Mouse (Mus musculus) myocyte (in vitro differentiated cells): ENCODE results near the gene Prss12. TPM values are rescaled to one million over a fixed set of nuclear protein-coding genes. Genes with fewer than 3 reads are reported as not detected.
A peak's percentile ranks its signal among the peaks of the same experiment; 100 is the strongest.

ENCODE experiments used
- H3K27me3 ChIP-seq: one replicate; pipeline ENCODE4 v1.6.1; 2011; ENCODE audit not compliant: control insufficient read depth, insufficient read depth, insufficient read length
- H3K36me3 ChIP-seq: one replicate; pipeline ENCODE4 v1.6.1; 2011; ENCODE audit not compliant: control insufficient read depth, insufficient read depth
- H3K4me2 ChIP-seq: one replicate; pipeline ENCODE4 v1.6.1; 2011; ENCODE audit warnings: low read depth, control low read depth
- H3K4me3 ChIP-seq: one replicate; pipeline ENCODE4 v1.5.1; 2011; ENCODE audit warnings: mild to moderate bottlenecking, control low read depth, moderate library complexity
- H3K79me2 ChIP-seq: one replicate; pipeline ENCODE4 v1.6.1; 2011; ENCODE audit not compliant: control insufficient read depth, insufficient read depth
- H3ac ChIP-seq: one replicate; pipeline ENCODE4 v1.6.1; 2011; ENCODE audit not compliant: control insufficient read depth, insufficient read length
- CEBPB ChIP-seq: IDR thresholded peaks from 2 replicates; pipeline ENCODE4 v1.6.1; 2011; ENCODE audit warnings: mild to moderate bottlenecking, moderate library complexity; ENCODE audit not compliant: poor library complexity, insufficient read depth, severe bottlenecking
- E2F4 ChIP-seq: IDR thresholded peaks from one replicate; pipeline ENCODE4 v1.6.1; 2011; ENCODE audit warnings: mild to moderate bottlenecking, control low read depth, moderate library complexity; ENCODE audit not compliant: insufficient read depth
- MAX ChIP-seq: IDR thresholded peaks from one replicate; pipeline ENCODE4 v1.6.1; 2011; ENCODE audit warnings: low read depth, mild to moderate bottlenecking, control low read depth
- MYOD1 ChIP-seq, 3 experiments: IDR thresholded peaks; one replicate each; pipeline ENCODE4 v1.6.1; 2011; ENCODE audit warnings: control low read depth in 2 of 3, low read depth in 2 of 3, mild to moderate bottlenecking in 2 of 3, moderate library complexity in 1 of 3; ENCODE audit not compliant: insufficient read length in 2 of 3, control insufficient read depth in 1 of 3
- MYOG ChIP-seq, 3 experiments: IDR thresholded peaks; one replicate each; pipeline ENCODE4 v1.6.1; 2011; ENCODE audit warnings: control low read depth in 2 of 3, low read depth in 2 of 3, mild to moderate bottlenecking in 2 of 3; ENCODE audit not compliant: insufficient read length in 2 of 3, control insufficient read depth in 1 of 3, insufficient read depth in 1 of 3
- POLR2A ChIP-seq: IDR thresholded peaks from one replicate; pipeline ENCODE4 v1.6.1; 2011; ENCODE audit warnings: low read depth, mild to moderate bottlenecking, control low read depth, moderate library complexity; ENCODE audit not compliant: insufficient read length
- POLR2AphosphoS2 ChIP-seq: IDR thresholded peaks from one replicate; pipeline ENCODE4 v1.6.1; 2011; ENCODE audit warnings: low read depth, control low read depth; ENCODE audit not compliant: insufficient read length
- REST ChIP-seq: IDR thresholded peaks from one replicate; pipeline ENCODE4 v1.6.1; 2011; ENCODE audit warnings: mild to moderate bottlenecking, control low read depth, moderate library complexity; ENCODE audit not compliant: insufficient read depth, insufficient read length
- SRF ChIP-seq: IDR thresholded peaks from one replicate; pipeline ENCODE4 v1.6.1; 2011; ENCODE audit warnings: low read depth; ENCODE audit not compliant: control insufficient read depth, insufficient read length
- TCF12 ChIP-seq: IDR thresholded peaks from one replicate; pipeline ENCODE4 v1.6.1; 2011; ENCODE audit warnings: mild to moderate bottlenecking, control low read depth; ENCODE audit not compliant: poor library complexity, insufficient read depth, severe bottlenecking
- TCF3 ChIP-seq: IDR thresholded peaks from one replicate; pipeline ENCODE4 v1.6.1; 2011; ENCODE audit warnings: low read depth, control low read depth; ENCODE audit not compliant: insufficient read length
- USF1 ChIP-seq: IDR thresholded peaks from one replicate; pipeline ENCODE4 v1.6.1; 2011; ENCODE audit warnings: low read depth, mild to moderate bottlenecking, control low read depth, moderate library complexity
- polyA plus RNA-seq: library from polyadenylated mRNA; unstranded; fragments of >200 nt; fragmentation: generic; extraction: Trizol; gene quantifications from one replicate; pipeline ENCODE4 v1.2.1, GENCODE M21; 2012; ENCODE audit warnings: missing spikeins

Gene Prss12
- polyA plus RNA-seq = 1.2 TPM

- Histone ChIP-seq H3K79me2 (no peaks in the 10 kb centered on the region), H3ac (peak within 1 kb of the TSS; percentile 51), H3K36me3 (no peaks in the 10 kb centered on the region), H3K4me2 (peak within 1 kb of the TSS; percentile 86), H3K4me3 (peak within 1 kb of the TSS; percentile 23), H3K27me3 (peaks cover 10% of the 10 kb centered on the region)
- no peak for TF ChIP-seq POLR2AphosphoS2
- TF ChIP-seq REST = no peak
- peak; percentile 23 for TF ChIP-seq POLR2A
- TF ChIP-seq SRF = no peak
- no peak for TF ChIP-seq USF1
- TF ChIP-seq TCF12 = no peak
Observed at GRCm38 (mm10) chr3:123446708-123447537, at the start of gene Prss12. Gene Prss12 (plus strand): TSS chr3:123446913.

GRCm38 (mm10) chr3:123397562-123398481 is 48.9 kb upstream of the Prss12 start:
- H3K4me2 ChIP-seq = no peak overlapping the region
- H3K4me3 ChIP-seq = no peak overlapping the region
- no peak overlapping the region for H3ac ChIP-seq
- H3K36me3 ChIP-seq = no peaks in the 10 kb centered on the region
- H3K27me3 ChIP-seq = peaks cover 8% of the 10 kb centered on the region
- no peaks in the 10 kb centered on the region for H3K79me2 ChIP-seq
- no peak for TF ChIP-seq POLR2AphosphoS2
- no peak for TF ChIP-seq USF1
- TF ChIP-seq CEBPB = no peak
- no peak for TF ChIP-seq MYOG (IDR thresholded peaks at IDR 0.05; ENCODE audit: control insufficient read depth in 1 of 3, insufficient read depth in 1 of 3, insufficient read length in 2 of 3, low read depth in 2 of 3)
- no peak for TF ChIP-seq REST
- TF ChIP-seq E2F4 = no peak
- no peak for TF ChIP-seq TCF3
- no peak for TF ChIP-seq MAX
- TF ChIP-seq SRF = no peak
- TF ChIP-seq MYOD1 (IDR thresholded peaks at IDR 0.05; ENCODE audit: control insufficient read depth in 1 of 3, insufficient read length in 2 of 3, low read depth in 2 of 3) = no peak
- TF ChIP-seq POLR2A = no peak
- no peak for TF ChIP-seq TCF12

- H3ac ChIP-seq = no peak overlapping the region
Observed at GRCm38 (mm10) chr3:123404945-123405344, 41.8 kb upstream of the Prss12 start.

GRCm38 (mm10) chr3:123411821-123412578 is 34.7 kb upstream of the Prss12 start:
- no peaks in the 10 kb centered on the region for H3K79me2 ChIP-seq
- TF ChIP-seq TCF12 (no peak), MYOG (IDR thresholded peaks at IDR 0.05; ENCODE audit: control insufficient read depth in 1 of 3, insufficient read depth in 1 of 3, insufficient read length in 2 of 3, low read depth in 2 of 3) (no peak)
- H3K36me3 ChIP-seq = no peaks in the 10 kb centered on the region
- H3ac ChIP-seq = no peak overlapping the region
- H3K27me3 ChIP-seq = no peaks in the 10 kb centered on the region
- H3K4me2 ChIP-seq = no peak overlapping the region
- no peak overlapping the region for H3K4me3 ChIP-seq

More at GRCm38 (mm10) chr3:123404945-123405344, 41.8 kb upstream of the Prss12 start:
- no peak for TF ChIP-seq TCF3
- no peak for TF ChIP-seq MYOD1 (IDR thresholded peaks at IDR 0.05; ENCODE audit: control insufficient read depth in 1 of 3, insufficient read length in 2 of 3, low read depth in 2 of 3)
- no peak for TF ChIP-seq TCF12
- TF ChIP-seq E2F4 = no peak
- TF ChIP-seq CEBPB = no peak
- TF ChIP-seq POLR2AphosphoS2 = no peak
- no peak for TF ChIP-seq POLR2A
- TF ChIP-seq USF1 = no peak
- TF ChIP-seq SRF = no peak
- TF ChIP-seq REST = no peak
- no peak for TF ChIP-seq MYOG (IDR thresholded peaks at IDR 0.05; ENCODE audit: control insufficient read depth in 1 of 3, insufficient read depth in 1 of 3, insufficient read length in 2 of 3, low read depth in 2 of 3)
- no peak for TF ChIP-seq MAX
- no peaks in the 10 kb centered on the region for H3K79me2 ChIP-seq
- H3K4me3 ChIP-seq = no peak overlapping the region
- peaks cover 8% of the 10 kb centered on the region for H3K27me3 ChIP-seq
- H3K4me2 ChIP-seq = no peak overlapping the region
- no peaks in the 10 kb centered on the region for H3K36me3 ChIP-seq
